Mouse (Mus musculus) lung, postnatal 10 days (tissue): Measurements from ENCODE around the gene Atp10b.
A peak's percentile ranks its signal among the peaks of the same experiment; 100 is the strongest.
"Not testable (repeated sequence)": the region's sequence is repeated elsewhere in the genome, so short reads cannot be mapped to it uniquely, and the experiment has no call there.

Experiments used
- DNase-seq: peaks from one replicate; pipeline ENCODE4 v3.0.0; 2021

The Atp10b gene

DNA sequence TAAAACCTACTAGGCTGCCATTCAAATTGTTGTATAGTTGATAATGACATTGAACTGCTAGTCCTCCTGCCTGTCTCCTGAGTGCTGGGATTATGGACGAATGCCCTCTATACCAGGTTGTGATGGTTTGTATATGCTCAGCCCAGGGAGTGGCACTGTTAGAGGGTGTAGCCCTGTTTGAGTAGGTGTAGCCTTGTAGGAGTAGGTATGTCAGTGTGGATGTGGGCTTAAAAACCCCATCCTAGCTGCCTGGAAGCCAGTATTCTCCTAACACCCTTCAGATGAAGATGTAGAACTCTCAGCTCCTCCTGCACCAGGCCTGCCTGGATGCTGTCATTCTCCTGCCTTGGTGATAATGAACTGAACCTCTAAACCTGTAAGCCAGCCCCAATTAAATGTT is at the start of gene Atp10b:
TSS of gene Atp10b (plus strand) at position 301 of the 400 bp plus-strand sequence.
- DNase-seq, result no peak

DNA sequence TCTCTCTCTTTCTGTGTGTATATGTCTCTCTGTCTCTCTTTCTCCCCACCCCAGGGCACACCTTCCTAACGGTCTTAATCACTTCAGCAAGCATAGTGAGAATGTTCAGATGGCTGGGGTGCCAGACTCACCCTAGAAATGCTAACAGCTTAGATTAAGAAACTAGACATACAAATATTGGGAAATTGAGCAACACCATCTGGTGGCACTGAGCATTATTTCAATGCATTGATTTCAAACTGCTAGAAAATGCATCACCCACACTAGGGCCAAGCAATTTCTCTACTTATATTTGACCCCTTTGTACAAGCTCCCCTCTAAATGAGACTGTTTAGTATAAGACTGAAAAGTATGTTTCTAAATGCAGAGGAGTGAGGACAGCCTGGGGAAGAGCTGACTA is 48.3 kb upstream of the Atp10b start:
- no peak for DNase-seq

DNA sequence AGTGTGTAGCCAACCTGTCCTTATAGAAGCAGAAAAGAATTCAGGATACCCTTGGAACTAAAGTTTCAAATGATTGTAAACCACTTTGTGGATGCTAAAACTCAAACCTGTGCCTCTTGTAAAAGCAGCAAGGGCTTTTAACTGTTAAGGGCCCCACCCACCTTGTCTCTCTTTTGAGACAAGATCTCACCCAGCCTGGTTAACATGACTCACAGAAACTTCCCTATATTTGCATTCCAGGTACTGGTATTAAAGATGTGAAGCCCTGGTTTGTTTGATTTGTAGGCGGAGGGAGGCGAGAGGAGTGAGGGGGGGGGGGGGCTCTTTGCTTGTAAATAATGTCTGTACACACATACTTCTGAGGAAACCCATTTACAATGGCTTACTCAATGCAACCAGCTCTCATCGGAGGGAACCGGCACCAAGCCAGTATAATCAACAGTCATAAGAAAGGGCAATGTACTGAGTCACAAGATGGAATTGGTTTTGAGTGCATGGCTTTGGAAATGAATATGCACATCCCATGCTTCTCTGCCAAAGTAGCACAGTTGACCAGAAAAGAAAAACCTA is 23.7 kb upstream of the Atp10b start:
- no peak for DNase-seq

DNA sequence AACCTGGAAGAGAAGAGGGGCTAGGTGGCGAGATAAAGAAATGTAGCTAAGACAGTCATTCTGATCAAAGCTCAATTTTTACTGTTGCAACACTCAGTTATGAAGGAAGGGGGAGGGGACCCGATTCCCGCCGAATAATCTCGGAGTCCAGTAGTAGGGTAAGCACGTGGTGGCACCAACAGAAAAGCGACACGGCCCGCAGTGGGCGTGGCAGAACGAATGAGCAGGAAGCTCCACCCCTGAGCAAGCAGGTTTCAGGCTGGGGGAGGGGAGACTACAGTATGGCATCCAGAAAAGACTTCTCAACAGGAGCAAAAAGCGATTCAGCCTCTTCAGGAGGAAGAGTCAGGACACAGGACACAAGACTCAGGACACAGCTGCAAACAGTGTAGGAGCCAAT is 23.1 kb upstream of the Atp10b start:
- not testable (repeated sequence) for DNase-seq

DNA sequence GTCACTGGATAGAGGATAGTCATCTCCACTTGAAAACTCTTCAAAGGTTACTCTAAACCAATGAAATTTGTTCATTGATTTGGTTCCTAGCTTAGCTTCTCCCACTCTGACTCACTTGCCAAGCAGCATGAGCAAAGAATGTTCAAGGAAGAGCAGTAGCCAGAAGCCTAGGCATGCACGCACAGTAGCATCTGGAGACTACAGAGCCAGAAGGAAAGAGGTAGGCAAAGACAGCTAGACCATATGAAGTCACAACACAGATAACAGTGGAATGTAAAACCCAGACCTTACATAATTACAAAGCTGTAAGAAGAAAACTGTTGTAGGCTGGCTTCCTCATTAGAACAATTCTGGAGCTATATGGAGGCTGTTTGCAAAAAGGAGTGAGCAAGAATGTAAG is 8.4 kb upstream of the Atp10b start:
- DNase-seq, result no peak

DNA sequence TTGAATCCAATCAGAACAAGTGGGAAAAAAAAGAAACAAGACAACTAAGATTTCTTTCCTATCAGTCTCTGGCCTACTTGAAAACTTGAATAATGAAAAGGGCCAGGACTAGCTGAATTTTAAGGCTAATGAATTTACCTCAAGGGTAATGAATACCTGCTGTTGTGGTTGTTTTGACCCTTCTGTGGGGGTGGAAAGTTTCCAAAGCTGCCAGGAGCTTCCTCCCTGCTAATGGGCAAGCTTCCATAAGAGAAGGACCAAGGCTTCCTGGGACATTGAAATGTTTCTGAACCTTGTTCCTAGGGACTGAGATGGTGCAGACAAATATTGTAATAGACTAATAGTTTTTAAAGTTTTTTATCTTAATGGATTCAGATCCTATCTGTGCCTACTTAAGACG is 6.9 kb upstream of the Atp10b start:
- DNase-seq, result no peak

DNA sequence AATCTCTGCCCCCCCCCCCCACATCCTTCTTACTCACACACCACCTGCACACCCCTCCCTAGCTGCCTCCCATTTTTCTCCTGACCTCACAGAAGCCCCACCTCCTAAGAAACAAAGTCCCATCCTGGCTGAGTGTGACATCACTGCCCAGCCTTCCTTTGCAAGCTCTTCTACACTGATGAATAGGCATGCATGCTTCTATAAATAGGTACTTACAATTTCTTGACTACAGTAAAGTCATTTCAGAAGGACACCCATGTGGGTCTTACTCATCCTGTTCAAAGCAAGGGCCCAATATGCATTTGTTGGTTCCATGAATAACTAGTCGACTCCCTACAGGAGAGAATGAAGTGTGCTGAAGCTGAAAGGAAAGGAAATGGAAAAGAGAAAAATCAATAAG is 5.5 kb upstream of the Atp10b start:
- DNase-seq, result no peak

DNA sequence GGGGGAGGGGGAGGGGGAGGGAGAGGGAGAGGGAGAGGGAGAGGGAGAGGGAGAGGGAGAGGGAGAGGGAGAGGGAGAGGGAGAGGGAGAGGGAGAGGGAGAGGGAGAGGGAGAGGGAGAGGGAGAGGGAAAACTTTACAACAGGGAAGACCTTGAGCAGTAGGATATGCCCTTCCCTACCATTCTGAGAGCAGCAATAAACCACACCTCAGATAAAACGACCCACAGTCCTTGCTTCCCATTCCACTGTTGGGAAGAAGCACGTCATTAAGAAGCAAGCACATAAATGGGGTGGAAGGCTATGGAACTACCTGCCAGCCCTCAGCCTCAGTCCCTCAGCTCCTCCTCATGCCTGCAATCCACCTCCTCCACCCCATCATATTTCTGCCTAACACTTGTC is 4.8 kb upstream of the Atp10b start:
- DNase-seq, result not testable (repeated sequence)

DNA sequence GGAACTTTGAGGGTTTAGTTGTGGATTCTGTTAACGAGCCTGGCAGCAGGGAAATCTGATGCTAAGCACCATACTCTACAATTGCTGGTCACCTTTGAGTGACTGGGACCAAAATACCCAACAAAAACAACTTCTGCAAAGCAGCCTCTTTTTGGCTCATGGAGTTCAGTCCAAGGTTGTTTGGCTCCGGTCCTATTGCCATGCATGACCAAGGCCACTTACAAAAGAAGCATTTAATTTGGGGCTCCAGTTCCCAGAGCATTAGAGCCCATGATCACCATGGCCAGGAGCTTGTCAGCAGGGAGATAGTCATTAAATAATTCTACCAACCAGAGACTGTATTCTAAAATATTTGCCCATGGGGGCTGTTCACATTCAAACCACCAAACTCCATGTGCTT is 2.3 kb upstream of the Atp10b start:
- no peak for DNase-seq

DNA sequence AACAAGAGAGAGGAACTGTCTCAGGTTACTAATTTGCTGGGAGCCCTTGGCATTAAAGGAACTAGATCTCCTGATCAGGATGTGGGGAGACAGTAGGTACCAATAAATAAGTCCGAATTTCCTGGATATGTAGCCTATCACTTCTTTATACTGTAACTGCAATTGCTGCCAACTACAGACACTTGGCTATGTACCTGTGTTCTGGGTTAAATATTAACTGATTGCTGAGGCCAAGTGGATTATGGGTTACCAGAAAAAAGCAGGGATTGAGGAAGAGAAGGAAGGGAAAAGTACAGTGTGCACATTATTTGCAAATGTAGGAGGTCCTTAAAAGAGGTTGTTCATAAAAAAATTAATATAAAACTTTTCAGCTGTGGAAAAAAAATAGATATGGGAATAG is 1.3 kb upstream of the Atp10b start:
- DNase-seq, result no peak

DNA sequence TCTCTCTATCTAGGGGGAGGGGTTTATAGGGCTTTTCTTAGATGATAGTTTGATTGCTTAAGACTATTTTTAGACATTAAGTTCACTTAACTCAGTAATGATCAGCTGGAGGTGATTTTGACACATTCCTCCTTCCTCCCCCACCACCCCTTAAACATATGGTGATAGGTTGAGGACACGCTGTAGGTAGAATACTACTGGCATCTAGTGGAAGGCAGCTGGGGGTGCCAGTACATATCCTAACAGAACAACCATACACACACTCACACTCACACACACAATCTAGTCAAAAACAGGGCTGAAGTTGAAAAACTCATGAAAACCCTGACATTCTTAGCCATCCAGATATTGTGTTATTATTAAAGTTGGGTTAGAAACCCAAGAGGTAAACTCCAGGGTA is 5.3 kb downstream of the Atp10b start:
- DNase-seq, result no peak

DNA sequence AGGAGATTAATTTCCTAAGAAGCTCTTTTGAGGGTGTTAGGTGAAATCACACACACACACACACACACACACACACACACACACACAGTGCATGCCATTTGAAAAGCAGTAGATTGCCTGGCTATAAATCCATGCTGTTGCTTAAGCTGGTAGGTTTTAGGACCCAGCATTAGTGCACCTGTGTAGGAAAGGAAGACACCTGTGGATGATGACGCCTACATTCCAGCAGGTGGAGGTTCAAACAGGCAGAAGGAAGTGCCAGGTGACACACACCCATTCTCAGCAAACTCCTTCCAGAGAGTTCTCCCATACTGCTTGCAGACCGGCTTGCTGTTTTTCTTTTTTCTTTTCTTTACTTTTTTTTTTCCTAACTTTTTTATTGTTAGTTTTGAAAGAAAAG is 5.7 kb downstream of the Atp10b start:
- DNase-seq, result no peak

DNA sequence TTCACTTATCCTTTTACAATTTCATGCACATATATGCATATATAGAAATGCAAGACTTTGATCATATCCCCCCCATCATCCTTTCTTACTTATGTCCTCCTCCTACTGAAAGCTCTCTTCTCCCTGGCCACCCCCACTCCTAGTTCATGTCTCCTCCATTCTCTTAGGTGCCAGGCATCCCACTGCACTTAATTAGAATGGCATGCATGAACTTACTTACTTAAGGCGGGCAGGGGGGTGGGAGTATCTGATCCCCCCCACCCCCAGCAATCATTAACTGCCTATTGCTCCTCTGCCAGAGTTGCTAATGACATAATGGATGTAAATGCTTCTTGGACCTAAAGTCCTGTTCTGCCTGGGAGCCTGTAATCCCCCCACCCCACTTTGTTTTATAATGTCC is 9.1 kb downstream of the Atp10b start:
- DNase-seq, result no peak

DNA sequence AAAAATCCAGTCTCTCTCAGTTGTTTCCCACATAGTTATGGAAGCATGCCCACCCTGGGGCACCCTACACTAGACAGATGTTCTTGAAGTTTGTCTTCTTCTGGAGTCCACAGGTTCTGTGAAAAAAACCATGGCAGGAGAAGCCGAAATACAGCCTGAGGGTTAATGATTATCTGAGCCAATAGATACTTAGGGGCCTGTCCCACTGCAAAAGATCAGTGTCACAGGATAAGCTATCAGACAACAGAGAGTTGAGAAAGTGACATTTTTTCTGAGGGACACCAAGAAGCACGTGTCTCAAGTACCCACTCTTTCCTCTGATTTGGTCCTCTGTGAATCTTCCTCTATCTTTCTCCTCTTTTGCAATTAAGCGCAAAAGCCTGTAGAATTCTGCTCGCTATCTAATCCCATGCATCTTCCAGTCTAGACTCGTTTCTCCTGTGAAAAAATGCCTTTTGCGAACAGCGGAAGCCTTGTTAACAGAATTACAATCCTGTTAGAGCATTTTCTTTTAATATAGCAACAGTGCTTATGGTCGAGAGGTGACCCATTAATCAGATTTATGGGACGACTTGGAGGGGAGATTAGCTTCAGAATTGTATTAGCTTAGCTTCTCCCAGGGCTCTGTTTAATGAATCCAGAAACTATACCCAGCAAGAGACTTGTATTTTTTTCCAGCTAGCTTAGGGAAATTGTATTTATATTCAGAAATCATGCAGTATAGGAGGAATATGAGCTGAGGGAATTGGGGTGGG is 10.7 kb downstream of the Atp10b start:
- no peak for DNase-seq

DNA sequence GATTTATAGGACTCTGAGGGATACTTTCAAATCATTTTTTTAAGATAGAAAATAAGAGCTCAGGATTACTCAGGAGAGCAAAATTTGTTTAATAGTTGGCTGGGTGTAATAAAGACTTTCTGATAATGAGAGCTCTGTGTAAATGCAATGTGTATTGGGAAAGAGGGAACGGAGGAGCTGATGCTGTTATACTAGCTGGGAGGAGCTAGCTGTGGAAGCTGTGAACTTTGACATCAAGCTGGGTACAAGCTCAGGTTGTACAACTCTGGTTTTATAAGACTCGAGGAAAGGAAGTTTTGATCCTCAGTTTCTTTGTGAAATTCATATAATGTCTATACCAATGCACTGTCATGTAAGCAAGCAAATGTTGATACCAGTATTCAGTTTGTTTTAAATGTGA is 20.9 kb downstream of the Atp10b start:
- DNase-seq, result no peak

DNA sequence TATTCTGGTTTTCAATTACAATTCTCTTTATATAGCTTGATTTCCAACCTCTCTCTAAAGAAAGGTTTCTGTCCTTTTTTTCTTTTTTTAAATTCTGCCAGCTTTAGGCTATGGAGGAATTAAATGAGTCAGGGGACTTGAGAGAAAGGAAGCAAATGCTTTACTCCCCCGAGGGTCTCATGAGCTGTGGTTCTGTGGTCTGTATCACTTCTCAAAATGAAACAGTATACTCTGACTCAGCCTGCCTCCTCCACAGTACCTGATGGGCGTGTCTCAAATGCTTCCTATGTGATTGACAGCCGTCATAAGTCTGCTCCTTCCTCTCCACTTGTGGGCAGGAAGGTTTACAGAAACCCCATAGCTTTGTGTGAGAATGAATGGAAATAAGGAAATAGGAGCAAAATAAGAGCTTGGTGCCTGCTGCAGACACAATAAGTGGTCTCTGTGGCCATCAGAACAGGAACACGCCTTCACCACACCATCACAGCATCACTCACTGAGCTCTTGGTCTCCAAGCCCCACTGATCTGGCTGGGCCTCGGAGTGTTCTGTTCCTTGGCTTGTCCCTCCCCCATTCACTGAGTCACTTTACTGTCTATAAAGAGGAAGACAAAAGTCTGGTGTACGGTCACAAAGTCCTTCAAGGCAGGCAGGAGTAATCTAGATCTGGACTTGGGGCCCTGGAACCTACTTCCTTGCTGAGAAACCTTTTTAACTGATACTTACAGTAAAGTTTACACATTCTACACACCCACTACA is 24.9 kb downstream of the Atp10b start:
- DNase-seq, result no peak

DNA sequence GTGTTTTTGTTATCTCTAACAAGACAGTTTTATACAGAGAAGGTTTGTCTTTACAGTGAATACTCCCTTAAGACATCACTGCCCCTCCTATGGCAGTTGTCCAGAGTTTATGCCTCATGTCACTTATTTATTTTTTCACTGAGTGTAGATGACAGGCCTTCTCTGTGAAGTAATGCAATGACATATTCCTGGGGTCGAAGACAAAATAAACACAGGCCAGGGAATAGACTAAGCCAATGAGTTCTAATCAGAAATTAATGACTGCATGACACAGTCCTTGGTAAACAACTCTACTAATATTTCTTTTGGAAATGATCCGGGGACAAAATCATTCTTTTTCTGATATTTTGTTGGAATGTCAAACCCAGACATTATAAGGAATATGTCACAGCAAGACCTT is 32.7 kb downstream of the Atp10b start:
- peak; percentile 27 for DNase-seq

DNA sequence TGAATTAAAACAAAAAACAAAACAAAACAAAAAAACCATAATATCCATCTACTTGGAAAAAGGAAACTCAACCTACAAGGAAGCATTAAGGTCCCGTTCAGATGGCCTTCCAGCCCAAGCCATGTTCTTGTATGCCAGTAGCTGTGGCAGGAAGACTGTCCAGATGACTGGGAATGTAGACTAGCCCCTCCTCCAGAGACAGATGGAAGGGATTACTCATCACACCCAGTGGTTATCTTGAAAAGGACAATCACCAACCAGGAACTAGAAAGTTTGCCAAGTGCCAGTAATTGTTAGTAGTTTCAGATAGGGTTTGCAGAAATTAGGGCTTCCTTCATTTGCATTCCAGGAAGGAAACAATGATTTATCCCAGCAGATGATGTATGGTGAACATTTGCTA is 33.1 kb downstream of the Atp10b start:
- DNase-seq, result peak; percentile 46

DNA sequence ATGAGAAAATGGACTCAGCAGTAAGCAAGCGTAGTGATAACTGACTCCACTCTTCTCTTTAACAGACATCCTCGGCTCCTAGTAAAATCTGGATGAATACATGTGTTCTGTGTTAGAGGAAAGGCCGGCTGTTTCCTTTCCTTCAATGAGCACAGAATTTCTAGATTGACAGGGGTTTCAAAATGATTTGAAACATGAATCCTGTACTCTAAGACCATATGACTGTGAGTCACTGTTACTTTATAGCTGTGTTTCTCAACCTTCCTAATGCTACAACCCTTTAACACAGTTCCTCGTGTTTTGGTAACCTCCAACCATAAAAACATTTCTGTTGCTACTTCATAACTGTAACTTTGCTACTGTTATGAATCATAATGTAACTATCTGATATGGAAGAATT is 33.8 kb downstream of the Atp10b start:
- DNase-seq, result no peak

DNA sequence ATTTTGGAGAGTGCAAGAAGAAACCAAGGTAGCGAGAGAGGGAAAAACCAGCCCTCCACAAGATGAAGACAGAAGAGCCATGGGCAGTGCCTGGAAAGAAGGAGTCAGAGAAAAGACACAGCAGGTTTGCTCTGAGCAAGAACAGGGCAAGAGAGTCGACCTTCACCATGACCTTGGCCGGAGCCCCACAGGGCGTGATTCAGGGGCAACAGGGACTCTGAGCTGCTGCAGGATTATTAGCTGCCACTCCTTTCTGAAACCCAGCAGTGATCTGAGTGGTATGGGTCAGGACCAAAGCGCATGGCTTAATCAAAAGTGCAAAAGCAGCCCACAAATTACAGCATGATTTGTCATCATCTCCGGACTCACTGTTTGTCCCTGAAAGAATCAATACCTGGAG is 36.6 kb downstream of the Atp10b start:
- no peak for DNase-seq

DNA sequence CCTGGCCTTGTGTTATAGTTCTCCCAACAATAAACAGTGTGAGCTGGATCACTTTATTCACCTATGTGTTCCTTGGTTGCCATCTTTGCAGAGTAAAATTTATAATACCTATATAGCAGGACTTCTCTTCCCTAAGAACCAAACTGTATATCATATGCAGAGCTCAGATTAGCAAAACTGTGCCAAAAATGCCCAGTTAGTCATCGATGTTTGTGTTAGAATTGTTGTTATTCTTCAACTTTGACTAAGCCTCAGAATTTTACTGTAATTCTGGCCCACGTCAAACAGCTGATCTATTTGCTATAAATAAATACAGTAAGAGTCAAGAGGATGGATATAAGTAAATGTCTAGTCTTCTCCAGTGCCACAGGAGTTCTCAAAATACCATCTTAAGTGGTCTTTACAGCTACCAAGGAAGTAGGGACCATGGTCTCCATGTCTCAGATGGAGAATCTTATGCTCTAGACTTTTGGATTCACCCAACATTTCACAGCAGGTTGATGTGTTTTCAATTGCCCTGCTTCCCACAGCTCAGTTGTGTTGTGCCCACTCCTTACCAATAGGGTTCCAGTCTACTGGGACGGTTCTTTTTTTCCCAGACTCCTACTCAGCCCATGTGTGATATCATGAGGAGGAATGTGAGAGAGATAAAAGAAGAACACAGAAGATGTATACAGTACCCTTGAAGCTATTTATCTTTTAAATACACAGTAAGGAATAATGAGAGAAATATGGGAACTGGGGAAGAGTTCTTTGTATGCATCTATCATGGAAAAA is 40.3 kb downstream of the Atp10b start:
- no peak for DNase-seq

DNA sequence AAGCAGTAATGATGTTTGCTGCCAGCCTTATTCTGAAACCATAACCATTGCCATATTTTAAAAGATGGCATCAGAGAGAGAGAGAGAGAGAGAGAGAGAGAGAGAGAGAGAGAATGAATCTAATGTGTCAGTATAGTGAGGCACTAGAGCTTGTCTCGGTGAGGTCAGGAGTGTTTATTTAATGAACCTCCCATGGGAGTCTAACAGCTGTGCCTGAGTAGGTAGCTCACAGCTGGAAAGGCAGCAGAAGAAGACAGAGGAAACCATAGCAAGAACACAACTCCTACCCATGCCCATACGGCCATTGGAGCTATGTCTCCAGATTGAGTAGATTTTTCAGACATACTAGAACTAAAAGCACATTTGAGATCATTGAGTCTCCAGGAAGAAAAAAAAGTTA is 49.1 kb downstream of the Atp10b start:
- no peak for DNase-seq

DNA sequence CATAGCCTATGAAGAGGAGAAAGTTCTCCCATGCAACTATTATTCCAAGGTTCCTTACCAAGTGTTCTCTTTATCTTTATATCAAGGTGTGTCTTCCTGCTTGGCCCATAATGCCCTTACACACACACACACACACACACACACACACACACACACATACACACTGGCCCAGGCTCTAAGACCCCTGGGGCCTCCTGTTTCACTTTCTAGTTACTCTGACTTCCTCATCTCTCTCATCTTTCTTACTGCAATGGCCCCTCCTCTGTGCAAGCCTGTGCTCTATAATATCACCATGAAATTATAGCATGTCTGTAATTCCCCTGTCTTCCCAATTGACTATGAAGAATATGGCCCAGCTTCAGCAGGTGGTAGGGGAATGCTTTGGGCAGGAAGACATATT is 49.7 kb downstream of the Atp10b start:
- DNase-seq, result no peak

DNA sequence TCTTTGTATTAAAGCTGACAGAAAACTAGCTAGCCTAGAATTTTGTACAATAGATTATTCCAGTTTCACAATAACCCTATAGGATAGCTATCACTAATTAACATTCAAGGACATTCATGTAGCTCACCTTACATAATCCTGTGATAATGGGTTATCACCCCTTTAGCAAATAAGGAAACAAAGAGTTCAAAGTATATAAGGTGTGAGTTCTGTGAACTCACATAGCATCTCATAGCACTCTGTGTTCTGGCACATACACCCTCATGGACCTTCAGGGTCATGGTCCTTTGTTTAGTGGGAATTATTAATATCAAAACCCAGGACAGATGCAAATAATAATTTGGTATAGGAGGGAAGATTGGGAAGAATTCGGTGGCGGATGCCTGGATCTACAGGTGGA is 50.4 kb downstream of the Atp10b start:
- DNase-seq, result no peak
